Mouse (Mus musculus) embryo, embryonic 11 days (tissue): ENCODE measurements around the gene Rabgap1l.
A peak's percentile ranks its signal among the peaks of the same experiment; 100 is the strongest.

Experiments
- DNase-seq: peaks from one replicate; pipeline ENCODE4 v3.0.0-alpha.2; 2015

The Rabgap1l gene

DNA sequence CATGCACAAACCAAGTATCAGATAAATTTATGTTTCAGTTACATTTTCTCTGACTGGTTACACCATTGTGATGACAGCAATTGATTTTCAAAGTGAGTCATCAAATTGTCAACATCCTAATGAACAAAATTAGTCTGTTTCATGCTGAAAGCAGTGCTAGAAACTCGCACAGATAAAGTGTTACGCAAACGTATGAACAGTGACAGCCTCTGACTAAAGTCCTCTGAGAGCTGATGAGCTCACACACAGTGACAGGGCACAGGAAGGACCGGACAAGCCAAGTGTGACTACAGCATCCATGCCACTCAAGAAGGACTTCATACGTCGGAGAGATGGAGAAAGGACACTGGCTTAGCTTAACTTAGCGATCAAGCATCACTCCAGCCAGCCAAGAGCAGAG lies 419.7 kb downstream of the Rabgap1l start:
- DNase-seq: no peak

DNA sequence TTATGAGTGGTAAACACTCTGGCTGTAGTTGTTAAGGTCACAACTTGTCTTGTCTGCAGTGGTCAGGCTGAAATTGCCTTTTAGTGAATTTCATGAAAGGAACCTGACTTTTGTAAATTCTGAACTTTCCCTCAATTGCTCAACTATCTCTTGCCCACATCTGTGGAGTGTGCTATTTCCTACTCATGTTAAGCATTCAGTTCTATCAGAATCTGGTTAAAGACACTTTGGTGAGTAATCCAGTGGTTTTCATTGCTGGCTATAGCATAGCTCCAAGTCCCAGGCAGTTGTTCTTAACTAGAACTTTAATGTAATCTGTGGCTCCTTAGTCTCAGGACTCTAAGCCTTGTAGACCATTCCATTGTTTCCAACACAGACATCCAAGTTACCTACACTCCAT lies 421.3 kb downstream of the Rabgap1l start:
- no peak for DNase-seq

DNA sequence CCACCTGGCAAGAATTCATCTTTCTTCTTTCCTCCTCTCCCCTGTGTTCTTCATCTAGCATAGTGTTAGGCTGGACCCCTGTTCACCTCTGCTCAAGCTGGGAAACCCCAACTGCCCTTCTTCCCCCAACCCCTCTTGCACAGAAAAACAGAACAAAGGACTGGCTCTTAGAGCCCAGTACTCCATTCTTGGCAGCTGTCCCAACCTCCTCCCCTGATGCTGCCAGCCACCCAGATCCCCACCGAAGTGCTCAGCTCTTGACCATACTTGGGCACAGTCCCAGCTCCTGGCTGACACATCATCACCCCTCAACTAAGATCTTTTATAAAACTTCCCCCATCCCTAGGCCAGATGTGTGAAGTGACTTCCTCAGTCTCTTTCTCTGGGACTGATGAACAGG lies 422.5 kb downstream of the Rabgap1l start:
- DNase-seq: no peak

DNA sequence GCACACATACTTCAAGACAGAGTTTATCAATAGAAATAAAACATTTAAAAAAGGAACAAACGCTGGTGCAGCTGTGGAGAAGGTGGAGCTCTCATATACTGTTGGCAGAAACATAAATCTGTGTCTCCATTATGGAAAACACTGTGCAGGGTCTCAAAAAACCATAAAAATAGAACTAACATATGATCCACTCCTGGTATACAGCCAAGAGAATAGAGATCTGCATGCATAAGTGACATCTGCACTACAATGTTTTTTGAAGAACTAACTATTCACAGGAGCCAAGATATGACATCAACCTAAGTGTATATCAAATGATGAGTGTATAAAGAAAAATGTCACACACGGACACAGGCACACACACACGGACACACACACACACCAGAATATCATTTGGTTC lies 426.4 kb downstream of the Rabgap1l start:
- DNase-seq: no peak

DNA sequence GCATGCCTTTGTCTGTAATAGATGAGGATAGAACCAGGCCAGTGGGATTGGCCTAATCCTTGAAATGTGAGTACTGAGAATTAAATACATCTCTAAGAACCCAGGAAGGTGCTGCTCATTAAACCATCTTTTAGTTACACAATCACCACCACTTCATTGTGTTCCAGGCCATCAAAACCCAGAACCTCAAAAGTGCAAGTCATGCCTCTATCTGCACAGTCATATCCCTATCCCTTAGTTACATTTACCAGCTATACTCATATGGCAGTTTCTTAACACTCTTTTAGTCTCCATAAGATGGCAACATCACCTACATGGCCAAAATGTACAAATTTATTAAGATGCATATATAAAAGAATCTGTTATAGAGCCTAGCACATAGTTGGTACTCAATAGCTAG lies 435.7 kb downstream of the Rabgap1l start:
- no peak for DNase-seq

DNA sequence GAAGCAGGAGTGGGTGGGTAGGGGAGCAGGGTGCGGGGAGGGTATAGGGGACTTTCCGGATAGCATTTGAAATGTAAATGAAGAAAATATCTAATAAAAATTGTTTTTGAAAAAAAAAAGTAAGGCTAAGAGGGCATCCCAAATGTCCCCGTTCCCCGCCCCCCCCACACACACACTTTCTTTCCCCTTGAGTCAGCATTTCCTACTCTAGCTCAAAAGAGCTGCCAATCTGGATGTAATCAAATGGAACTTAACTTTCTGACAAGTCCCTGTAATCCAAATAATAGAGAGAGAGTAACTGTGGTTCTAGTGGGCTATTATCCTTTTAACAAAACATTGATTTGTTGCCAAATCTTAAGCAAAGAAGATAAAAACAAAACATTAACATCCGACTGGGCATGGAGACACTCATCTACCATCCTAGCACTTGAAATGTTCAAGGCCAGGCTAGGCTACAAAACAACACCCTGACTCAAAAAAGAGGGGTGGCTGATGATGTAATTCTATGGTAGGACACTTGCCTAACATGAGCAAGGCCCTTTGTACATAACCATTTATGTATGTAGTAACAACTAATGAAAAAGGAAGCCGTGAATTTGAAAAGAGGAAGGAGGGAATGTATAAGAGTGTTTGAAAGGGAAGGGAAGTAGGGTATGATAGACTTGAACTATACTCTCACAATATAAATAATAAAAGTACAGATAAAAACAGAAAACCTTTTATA lies 439.1 kb downstream of the Rabgap1l start:
- DNase-seq: no peak

DNA sequence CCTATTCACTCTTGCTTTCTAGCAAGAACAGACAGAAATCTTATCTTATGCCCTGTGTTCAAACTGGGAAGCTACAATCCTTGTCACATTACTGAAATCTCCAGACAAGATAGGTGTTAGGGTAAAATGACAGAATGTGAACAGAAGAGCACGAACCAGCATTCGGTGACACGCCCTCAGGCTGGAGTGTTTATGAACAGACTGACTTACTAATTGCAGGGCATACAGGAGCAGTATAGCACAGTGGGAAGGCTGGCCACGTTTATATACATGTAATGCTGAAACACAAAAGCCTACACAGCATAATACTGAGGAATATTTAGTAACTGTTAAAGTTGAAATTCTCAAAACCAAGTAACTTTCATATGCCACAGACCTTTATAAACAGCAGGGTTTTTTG lies 440.7 kb downstream of the Rabgap1l start:
- peak; percentile 11 for DNase-seq

DNA sequence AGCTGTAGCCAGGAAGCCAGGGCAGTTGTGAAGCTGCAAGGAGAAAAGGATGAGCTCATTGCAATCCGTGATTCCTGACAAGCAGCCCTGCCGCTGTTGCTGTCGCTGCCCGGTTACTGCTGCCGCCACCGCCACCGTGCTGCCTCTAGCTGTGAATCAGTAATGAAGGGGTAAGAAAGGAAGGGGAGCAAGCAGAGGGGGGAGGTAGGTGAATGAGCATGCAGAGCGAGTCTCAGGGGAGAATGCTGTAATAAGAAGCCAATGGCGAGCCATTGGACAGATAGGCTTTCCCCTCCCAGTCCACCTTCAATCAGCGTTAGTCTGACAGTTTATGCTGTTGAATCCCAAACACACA lies 441.2 kb downstream of the Rabgap1l start:
- peak; percentile 83 for DNase-seq

DNA sequence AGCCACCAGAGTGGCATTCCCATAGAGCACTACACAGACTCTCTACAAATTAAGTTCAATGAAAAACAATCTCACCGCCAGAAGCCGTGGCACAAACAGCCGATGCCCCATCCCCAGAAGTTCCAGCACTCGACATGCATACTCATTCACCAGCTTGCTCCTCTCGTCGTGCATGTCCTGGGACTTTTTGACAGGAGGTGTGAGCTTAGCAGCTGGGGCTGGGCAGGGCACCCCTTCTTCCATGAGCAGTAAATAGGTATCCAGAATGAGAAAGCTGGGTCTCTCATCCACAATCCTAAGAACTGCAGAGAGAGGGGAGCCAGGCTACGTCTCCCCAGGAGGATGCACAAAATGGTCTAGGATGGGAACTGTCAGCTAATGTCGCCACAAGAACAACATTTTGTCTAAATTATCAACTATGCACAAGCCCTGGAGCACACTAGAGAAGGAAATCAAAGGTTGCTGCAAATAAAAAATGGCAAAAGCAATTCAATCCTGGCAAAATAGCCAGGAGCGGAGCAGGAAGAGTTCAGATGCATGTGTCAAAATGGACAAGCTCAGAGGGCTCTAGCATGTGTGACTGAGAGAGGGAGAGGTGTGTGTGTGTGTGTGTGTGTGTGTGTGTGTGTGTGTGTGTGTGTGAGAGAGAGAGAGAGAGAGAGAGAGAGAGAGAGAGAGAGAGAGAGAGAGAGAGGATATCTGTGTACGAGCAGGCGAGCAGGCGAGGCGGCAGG lies 441.7 kb downstream of the Rabgap1l start:
- DNase-seq: peak; percentile 11

DNA sequence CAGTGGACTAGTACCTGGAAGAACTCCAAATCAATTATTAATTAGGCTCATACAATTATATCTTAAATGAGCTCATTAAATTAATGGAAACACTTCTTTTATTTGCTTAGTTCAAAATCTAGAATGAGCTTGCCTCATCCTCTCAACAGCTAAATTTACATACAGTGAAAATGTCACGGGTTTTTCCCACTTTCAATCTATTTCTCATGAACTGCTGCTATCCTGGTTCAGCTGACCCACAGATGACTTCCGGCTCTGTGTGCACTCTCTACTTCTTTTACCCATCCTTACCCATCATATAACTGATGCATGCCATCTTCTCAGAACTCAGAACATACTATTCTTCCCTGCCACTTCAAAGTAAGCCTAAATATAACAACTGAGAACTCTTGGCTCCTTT lies 452.4 kb downstream of the Rabgap1l start:
- DNase-seq: no peak

DNA sequence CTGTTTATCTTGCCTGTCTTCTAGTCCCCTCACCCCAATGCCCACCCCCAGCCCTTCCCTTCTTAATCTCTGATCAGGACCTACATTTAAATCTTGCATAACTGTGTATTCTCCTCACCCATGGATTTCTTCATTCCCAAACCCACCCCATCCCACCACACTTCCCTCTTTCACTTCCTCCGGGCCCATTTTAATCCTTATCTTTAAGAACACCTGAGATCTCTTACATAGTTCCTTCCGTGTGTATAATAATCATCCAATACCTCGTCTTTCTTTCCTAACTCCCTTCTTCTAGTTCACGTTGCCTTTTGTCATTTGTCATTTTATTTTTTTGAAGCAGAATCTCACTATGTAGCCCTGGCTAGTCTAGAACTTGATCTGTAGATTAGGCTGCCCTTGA lies 453.6 kb downstream of the Rabgap1l start:
- no peak for DNase-seq

DNA sequence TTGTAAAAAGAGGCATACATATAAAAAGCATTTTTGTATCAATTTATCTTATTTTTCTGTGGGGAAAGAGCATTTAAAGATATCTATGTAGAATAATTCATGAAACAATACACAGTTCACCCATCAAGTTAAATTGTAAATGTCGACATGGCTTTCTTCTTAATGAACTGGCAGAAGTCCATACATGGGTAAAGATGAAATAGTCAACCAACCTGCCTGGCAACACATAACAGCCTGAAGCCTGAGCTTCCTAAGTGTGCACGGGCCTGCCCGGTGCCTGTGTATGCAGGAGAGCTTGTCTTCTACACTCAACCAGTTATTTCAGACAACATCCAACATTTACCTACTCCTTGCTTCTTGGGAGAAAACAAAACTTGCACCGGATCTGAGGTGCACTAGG lies 458.2 kb downstream of the Rabgap1l start:
- no peak for DNase-seq

DNA sequence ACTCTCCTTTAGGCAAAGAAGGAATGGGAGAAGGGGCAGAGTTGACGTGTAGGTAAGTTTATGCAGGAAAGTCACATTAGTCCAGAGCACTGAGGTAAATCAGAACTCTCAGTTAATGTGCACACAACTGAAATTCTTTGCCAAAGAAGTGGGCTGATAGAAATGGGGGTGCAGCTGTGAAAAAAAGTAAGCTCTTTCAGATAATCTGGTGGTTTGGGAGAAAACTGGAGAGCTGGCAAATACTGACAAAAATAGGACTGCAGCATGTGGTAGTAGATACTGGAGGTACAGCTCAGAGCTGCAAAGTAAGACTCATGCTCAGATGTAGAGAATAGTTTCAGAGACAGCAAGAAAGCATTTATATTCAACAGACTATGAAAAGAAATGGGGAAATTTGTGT lies 462.2 kb downstream of the Rabgap1l start:
- no peak for DNase-seq

DNA sequence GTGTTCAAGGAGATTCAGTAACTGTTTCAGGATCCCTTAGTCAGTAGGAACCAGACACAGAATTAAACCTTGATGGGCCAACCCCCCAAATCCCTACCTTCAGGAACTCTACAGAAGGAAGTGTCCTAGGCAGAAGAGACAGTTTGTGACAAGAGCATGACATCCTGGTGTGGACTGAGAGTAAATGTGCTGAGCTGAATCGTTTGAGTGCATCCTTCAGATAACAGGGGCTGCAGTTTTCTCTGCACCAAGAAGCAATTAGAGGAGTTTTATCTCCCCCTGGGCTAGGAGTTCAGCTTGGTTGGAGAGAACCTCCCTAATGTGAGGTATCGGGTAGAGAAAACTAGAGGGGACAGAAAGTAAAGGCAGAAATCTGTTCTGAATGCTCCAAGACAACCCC lies 462.8 kb downstream of the Rabgap1l start:
- no peak for DNase-seq

DNA sequence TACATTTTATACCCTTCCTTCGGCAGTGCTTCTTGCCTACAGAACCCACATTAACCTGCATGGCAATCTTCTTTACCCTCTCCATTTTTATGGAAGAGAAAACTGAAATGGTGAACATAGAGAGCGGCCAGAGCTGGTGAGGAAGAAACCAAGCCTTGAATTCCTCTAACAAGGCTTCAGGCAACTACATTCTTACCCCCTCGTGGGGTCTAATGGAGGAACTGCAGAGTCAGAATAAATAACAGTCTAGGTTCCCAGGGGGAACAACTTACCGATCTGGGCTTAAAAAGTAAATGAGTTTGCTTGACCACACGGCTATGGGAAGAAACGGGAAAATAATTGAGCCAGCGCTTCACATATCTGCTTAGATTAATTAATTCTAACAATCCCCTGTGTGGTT lies 463.2 kb downstream of the Rabgap1l start:
- no peak for DNase-seq

DNA sequence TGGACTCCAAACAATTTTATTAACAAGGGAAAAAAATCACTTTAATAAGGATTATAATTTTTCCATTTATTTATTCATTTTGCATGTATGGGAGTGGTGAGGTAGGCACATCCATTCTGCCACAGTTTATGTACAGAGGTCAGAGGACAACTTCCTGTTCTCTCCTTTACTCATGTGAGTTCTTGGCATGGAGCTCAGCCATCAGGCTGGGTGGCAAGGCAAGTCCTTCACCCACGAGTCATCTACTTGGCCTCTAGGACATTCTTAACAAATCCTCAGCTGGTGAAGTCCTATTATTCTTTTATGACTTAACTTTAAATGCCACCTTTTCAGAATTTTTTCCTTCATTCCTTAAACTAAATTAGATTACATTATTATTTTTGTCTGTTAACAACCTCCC lies 465.5 kb downstream of the Rabgap1l start:
- DNase-seq: no peak

DNA sequence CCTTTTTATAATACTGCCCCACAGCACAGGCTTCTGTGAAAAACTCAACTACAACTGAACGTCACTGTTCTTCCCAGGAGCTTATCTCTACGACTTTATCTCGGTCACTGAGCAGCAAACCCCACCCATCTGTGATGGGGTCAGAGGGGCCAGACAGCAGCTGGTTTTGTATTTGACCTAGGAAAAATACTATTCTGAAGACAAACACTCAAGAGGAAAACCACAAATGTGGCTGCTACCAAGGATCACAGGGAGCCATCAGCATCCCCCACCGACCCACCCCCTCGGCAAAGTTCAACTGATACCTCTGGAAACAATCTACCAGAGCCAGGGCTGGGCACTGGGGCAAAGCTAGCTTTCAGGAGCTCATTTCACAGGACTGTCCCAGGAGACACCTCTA lies 467.5 kb downstream of the Rabgap1l start:
- DNase-seq: no peak

DNA sequence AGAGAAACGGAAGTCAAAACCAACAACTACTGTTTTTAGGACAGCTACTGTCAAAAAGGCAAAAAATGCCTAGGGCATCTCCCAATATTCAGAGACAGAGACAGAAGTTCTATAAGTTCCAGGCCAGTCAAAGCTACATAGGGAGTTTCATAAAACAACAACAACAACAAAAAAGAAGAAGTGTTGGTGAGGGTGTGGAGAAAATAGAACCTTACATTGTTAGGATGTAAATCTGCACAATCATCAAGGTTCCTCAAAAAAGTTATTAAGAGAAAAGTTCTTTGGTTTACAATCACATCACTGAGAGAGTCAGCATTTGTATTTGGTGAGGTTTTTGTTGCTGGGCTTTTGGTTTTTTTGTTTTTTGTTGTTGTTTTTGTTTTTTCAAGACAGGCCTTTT lies 472.3 kb downstream of the Rabgap1l start:
- no peak for DNase-seq

DNA sequence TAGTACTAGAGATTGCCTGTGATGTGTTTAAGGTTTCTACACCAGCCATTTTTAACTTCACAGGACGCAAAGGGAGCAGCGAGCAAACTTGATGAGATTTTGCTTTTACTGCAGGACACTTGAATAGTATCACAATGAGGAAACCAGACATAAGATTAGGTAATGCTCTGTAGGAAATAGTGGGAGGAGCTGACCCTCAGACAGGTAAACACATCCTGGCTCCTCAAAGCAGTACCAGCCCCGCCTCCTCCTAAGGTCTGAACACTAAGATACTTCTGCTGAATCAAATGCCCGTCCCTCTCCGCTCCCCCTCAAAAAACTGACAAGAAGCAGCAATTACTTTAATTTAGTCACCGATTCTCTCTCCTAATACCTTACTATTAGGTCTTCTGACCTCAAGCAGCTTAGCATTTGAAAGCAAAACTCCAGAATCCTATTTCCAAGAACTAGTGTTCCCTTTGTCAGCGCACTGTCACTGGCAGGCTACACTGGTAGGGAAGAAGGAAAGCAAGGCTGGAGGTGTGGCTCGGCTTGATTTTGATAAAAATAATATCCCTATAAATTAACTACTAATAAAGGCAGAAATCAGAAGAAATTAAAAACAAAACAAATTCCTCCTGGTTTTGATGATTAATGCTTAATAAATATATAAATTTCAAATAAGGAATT lies 474.8 kb downstream of the Rabgap1l start:
- DNase-seq: no peak

DNA sequence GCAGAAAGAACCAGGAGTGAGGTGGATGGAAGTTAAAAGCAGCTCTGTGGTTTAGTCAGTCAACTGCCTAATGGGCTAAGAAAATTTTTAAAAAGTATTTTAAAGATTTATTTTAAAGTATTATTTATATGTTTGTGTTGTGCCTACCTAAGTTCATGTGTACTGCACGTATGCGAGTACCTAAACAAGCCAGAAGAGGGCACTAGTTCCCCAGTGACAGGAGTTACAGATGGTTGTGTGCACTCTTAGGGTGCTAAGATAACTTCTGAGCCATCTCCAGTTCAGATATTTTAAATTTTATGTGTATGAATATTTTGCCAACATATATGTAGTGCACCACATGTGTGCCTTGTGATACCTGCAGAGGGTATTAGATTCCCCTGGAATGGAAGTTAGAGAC lies 476.8 kb downstream of the Rabgap1l start:
- DNase-seq: no peak

DNA sequence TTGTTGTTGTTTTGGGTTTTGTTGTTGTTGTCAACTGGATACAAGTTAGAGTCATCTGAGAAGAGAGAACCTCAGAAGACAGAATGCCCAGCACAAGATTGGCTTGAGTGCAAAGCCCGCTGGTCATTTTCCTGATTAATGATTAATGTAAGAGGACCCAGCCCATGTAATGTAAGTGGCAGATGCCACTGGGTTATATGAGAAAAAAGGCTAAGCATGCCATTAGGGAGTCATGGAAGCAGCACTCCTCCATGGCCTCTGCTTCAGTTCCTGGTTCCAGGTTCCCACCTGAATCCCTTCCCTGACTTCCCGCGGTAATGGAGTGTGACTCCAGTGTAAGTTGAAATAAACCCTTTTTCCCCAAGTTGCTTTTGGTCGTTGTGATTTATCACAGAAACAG lies 480.4 kb downstream of the Rabgap1l start:
- no peak for DNase-seq

DNA sequence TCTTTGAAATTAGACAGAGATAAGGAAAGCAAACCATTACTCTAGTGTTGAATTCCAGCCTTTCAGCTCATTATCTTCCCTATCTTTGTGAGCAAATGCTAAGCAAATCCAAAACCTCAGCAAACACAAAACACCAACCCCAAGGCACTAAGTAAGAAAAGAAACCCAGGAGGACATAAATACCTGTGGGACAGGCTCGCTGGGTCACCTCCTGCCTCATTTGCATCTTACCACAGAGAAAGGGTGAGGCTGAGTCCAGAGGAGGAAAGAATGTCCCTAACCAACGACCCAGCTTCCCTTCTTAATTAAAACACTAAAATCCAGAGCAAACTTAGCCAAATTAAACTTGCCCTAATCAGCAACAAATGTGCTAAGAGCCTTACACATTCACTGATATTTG lies 481.1 kb downstream of the Rabgap1l start:
- no peak for DNase-seq

DNA sequence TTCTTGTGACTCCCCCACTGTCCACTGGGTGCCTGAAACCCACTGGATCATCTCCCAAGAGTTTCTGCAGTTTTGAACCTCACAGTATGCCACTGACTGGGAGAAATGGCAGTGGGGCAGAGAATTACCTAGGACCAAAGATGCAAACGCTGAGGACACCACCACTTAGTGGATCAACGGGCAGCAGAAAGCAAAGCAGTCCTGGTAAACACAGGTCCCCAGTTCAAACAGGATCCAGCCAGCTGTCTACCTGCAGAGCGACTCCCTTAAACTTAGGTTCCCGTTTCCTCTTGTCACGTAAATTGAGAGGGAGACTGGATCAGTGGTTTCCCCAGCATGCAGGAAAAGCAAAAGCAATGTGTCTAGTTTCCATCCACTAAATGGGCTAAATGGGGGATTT lies 483.1 kb downstream of the Rabgap1l start:
- DNase-seq: no peak

DNA sequence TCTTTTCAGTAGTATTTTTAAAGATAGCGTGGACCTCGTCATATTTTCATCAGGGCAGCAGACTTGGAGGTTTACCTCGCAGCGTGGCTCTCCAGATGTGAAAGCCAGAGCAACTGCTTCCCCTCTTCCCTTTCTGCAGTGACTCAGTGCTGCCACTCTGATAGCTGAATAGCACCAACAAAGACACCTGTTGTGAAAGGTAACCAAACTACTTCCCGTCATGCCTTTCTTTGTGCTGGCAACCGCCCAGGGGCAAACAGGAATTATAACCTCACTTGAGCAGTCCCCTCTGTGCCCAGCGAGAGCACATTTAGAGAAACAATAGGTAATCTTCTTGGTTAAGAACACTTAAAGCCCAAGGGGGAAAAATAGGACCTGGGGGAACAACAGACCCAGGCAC lies 484.0 kb downstream of the Rabgap1l start:
- DNase-seq: no peak
